Mouse (Mus musculus): Measurements from ENCODE around the gene Xxylt1.

DNA sequence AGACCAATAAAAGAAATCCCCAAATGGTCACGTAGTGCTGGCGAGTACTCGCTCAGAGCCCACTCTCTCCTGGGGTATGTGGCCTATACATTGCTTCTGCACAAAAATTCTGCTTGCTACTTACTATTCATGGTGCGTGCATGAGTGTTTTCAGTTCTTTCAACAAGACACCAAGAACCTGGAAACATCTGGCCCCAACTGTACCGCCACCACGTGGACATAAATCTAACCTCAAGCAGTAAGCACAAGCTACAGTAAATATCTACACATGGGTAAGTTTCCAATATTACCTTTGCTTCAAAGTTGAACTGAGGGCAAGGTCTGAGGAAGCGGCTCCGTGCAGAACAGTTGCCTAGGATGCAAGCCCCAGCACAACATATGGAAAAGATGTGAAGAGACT lies 142.0 kb downstream of the Xxylt1 start:
- TF ChIP-seq CTCF (IDR thresholded peaks at IDR 0.05; ENCODE audit: extremely low read depth, insufficient read depth, low read length) (no peak), POLR2A (IDR thresholded peaks at IDR 0.05; ENCODE audit: extremely low read depth, insufficient read depth, low read length) (no peak)
